Mouse (Mus musculus): ENCODE data around the gene Ip6k3. TPM values are rescaled to one million over a fixed set of nuclear protein-coding genes. Genes with fewer than 3 reads are reported as not detected.

The Ip6k3 gene
- polyA plus RNA-seq, 1 experiment from 2014 or later: 0.07 TPM

DNA sequence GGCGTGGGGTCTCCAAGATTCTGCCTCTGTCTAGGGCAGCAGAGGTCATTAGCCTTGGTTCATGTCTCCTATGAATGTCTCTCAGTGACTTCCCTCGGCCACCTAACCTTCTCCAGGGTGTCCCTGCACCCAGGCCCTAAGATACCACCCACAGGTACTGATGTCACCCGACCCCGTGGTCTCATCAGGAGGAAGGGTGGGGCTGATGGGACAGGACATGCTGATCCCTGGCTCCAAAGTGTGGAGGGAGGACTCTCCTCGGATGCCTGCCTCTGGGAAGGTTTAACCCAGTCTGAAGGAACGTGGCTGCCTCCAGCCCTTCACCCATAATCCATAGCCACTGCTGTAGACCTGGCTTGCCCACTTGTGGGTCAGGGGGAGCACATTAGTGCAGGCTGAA, 694 bp downstream of the Ip6k3 start:
- H3K27me3 ChIP-seq: no peaks in the 10 kb centered on the region
- no peak for ATAC-seq (ENCODE audit: borderline replicate concordance, extremely low read depth, low FRiP score, low TSS enrichment)
- no peak overlapping the region for H3K9ac ChIP-seq
- no peaks in the 10 kb centered on the region for H3K36me3 ChIP-seq
- H3K4me1 ChIP-seq: no peaks in the 10 kb centered on the region
- no peaks in the 10 kb centered on the region for H3K9me3 ChIP-seq
- H3K4me3 ChIP-seq: no peak overlapping the region
- H3K4me2 ChIP-seq: no peak overlapping the region
- 64% methylated on average over 6 of the region's 6 CpGs for WGBS
- no peak overlapping the region for H3K27ac ChIP-seq

DNA sequence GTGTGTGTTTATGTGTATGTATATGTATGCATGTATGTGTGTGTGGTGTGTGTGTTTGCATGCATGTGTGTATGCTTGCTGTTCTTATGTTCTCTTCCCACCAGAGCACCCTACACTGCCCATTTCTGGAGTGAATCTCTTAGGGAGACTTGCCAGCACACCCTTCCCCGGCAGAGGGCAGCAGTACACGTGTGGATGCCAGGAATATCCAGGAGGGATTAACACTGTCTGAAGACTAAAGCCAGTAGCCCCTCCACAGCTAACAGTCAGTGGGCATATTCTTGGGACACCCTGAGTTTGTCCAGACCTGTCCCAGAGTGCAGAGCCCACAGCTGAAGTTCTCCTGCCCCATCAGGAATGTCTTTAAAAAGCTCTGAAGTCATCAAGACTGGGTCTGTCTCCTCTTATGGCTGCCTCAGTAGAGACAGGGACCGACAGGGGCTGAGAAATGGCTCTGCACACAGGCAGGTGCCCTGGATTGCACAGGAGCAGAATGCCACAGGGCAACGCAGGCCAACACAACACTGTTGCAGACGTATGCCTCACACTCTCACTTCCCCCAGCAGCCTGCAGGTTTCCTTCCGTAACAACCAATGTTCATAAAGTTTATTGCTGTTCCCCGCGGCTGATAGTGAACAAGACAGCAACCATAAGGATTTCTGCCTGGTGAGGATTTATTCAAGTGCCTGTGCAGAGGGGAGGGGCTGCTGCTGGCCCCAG, 2.4 kb downstream of the Ip6k3 start:
- Histone ChIP-seq H3K36me3 (no peaks in the 10 kb centered on the region), H3K27me3 (no peaks in the 10 kb centered on the region), H3K4me2 (no peak overlapping the region), H3K27ac (no peak overlapping the region), H3K9ac (no peak overlapping the region), H3K9me3 (no peaks in the 10 kb centered on the region), H3K4me3 (no peak overlapping the region), H3K4me1 (no peaks in the 10 kb centered on the region)
- ATAC-seq (ENCODE audit: borderline replicate concordance, extremely low read depth, low FRiP score, low TSS enrichment): no peak
- WGBS: 55% methylated on average over 8 of the region's 8 CpGs

DNA sequence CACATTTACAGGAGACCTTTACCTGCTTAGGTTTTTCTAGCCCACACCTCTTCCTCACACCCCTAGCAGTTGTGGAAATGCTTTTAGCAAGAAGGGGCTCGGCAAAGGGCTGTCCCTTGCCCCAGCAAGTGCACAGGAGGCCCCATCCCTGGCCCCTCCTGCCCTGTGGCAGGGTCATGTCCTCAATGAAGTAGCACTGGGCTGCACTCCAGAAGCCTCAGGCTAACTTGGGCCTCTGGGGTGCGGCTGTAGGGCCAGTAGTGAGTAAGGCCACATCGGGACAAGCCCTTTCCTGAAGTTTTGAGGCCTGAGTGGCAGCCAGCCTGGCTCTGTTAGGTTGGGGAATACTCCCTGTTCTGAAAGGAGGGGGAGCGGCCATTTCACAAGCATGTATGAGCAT, 6.7 kb downstream of the Ip6k3 start:
- no peak overlapping the region for H3K4me3 ChIP-seq
- H3K4me2 ChIP-seq: no peak overlapping the region
- no peak for ATAC-seq (ENCODE audit: borderline replicate concordance, extremely low read depth, low FRiP score, low TSS enrichment)
- H3K27me3 ChIP-seq: no peaks in the 10 kb centered on the region
- no peaks in the 10 kb centered on the region for H3K9me3 ChIP-seq
- no peak overlapping the region for H3K27ac ChIP-seq
- no peaks in the 10 kb centered on the region for H3K4me1 ChIP-seq
- no peak overlapping the region for H3K9ac ChIP-seq
- WGBS: 56% methylated on average over 4 of the region's 4 CpGs
- H3K36me3 ChIP-seq: no peaks in the 10 kb centered on the region

DNA sequence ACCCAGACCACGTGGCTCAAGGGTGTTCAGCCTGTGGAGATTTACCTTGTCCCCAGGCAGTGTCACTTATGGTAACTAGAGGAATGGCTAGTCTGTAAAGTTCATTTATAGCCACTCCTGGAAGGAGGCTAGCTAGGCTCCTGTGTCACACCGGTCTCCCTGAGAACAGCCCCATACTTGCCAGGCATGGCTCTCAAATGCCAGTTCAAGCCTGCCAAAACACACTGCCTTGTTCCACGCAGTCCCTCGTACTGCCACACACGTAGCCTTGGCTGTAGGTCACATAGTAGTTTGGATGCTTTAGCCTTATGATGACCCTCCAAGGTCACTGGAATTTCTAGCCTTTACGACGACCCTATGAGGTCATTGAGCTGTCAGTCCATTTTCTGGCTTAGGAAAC, 8.4 kb downstream of the Ip6k3 start:
- Histone ChIP-seq H3K4me1 (peaks cover 2% of the 10 kb centered on the region; the same call in 1 of the 2 replicates), H3K9me3 (no peaks in the 10 kb centered on the region), H3K27me3 (no peaks in the 10 kb centered on the region), H3K4me3 (no peak overlapping the region), H3K9ac (no peak overlapping the region), H3K4me2 (no peak overlapping the region), H3K27ac (no peak overlapping the region), H3K36me3 (no peaks in the 10 kb centered on the region)
- 67% methylated on average over 7 of the region's 7 CpGs for WGBS
- ATAC-seq (ENCODE audit: borderline replicate concordance, extremely low read depth, low FRiP score, low TSS enrichment): no peak

DNA sequence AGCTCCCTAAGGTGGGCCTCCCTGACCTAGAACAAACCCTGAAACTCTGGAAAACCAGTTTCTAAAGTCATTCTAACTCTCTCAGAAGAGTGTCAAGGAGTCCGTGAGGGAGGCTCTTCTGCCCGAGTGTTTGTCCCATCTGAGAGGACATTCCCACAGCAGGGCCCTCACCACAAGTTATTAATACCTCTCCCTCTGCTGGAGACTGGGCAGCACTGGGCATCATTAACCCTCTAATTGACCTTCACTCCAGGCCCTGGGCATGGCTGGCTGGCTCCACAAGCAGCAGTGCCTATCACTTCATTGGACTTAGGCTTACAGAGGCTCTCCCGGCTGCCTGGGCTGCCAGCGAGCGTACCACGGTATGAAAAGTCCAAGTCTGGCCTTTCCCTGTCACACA, 9.2 kb downstream of the Ip6k3 start:
- Histone ChIP-seq H3K4me2 (no peak overlapping the region), H3K4me1 (peaks cover 10% of the 10 kb centered on the region; the same call in 1 of the 2 replicates), H3K27ac (no peak overlapping the region), H3K9ac (no peak overlapping the region), H3K27me3 (no peaks in the 10 kb centered on the region), H3K4me3 (no peak overlapping the region), H3K36me3 (no peaks in the 10 kb centered on the region), H3K9me3 (no peaks in the 10 kb centered on the region)
- ATAC-seq (ENCODE audit: borderline replicate concordance, extremely low read depth, low FRiP score, low TSS enrichment): no peak
- 81% methylated on average over 6 of the region's 6 CpGs for WGBS

DNA sequence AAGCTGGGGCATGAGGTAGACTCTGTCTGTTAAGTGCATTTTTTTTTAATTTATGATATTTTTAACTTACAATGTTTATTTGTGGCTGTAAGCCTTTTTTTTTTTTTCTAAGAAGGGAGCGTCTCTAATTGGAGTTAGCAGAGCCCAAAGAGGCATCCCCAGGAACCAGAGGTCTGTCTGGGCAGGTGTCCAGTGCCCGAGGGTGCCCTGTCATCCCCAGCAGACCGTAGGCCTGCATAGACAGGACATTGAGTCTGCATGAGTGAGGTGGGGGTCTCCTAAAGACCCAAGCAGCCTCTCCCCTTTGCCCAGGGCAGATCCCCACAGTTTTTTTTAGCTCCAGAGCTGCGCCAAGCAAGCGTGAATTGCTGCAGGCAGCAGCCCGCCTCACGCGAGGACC, 11.8 kb downstream of the Ip6k3 start:
- WGBS: 73% methylated on average over 8 of the region's 8 CpGs
- no peak overlapping the region for H3K27ac ChIP-seq
- no peak for ATAC-seq (ENCODE audit: borderline replicate concordance, extremely low read depth, low FRiP score, low TSS enrichment)
- no peaks in the 10 kb centered on the region for H3K36me3 ChIP-seq
- H3K4me2 ChIP-seq: no peak overlapping the region
- peaks cover 13% of the 10 kb centered on the region; the same call in 1 of the 2 replicates for H3K4me1 ChIP-seq
- no peaks in the 10 kb centered on the region for H3K9me3 ChIP-seq
- H3K9ac ChIP-seq: no peak overlapping the region
- H3K27me3 ChIP-seq: no peaks in the 10 kb centered on the region
- no peak overlapping the region for H3K4me3 ChIP-seq

DNA sequence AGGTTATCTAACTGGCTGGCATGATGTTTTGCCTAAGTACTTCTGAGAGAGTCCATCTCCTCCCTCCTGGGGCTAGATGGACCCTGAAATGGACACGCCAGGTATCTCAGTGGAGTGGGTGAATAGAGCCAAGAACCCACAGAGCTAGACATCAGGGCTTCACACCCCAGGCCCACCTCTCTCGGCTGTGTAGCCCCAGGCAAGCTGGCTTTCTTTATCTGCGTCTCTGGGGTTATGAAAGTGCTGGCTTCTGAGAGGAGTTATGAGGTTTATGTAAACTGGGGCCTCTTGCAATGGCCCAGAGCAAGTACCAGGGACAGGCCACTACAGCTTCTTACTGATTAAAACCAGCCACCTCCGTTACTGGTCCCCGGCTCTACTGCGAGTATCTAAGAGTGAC, 12.7 kb downstream of the Ip6k3 start:
- 65% methylated on average over 6 of the region's 6 CpGs for WGBS
- no peaks in the 10 kb centered on the region for H3K36me3 ChIP-seq
- H3K4me3 ChIP-seq: no peak overlapping the region
- no peak overlapping the region for H3K4me2 ChIP-seq
- H3K9ac ChIP-seq: no peak overlapping the region
- no peaks in the 10 kb centered on the region for H3K9me3 ChIP-seq
- H3K27ac ChIP-seq: no peak overlapping the region
- no peak for ATAC-seq (ENCODE audit: borderline replicate concordance, extremely low read depth, low FRiP score, low TSS enrichment)
- H3K27me3 ChIP-seq: no peaks in the 10 kb centered on the region
- H3K4me1 ChIP-seq: peaks cover 13% of the 10 kb centered on the region; the same call in 1 of the 2 replicates

DNA sequence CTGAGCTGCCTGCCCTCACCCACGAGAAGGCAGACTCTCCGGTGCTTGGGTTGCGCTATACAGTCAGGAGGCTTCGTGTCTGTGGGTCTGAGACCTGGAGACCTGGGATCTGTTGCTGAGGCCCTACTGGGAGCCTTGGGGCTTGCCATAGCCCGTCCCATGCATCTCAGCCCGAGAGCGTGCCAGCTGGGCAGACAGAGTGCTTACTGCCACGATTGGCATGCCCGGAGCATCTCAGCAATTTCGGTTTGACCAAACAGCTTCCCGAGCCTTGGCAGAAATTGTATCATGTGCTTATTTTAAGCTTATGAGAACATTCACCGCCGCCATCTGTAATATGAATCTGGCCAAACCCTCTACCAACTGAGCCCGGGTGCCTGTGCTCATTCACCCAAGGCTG, 13.3 kb downstream of the Ip6k3 start:
- no peak overlapping the region for H3K9ac ChIP-seq
- 86% methylated on average over 14 of the region's 14 CpGs for WGBS
- H3K4me2 ChIP-seq: no peak overlapping the region
- H3K9me3 ChIP-seq: no peaks in the 10 kb centered on the region
- no peak for ATAC-seq (ENCODE audit: borderline replicate concordance, extremely low read depth, low FRiP score, low TSS enrichment)
- no peak overlapping the region for H3K4me3 ChIP-seq
- H3K27me3 ChIP-seq: no peaks in the 10 kb centered on the region
- H3K36me3 ChIP-seq: no peaks in the 10 kb centered on the region
- H3K27ac ChIP-seq: no peak overlapping the region
- peaks cover 13% of the 10 kb centered on the region; the same call in 1 of the 2 replicates for H3K4me1 ChIP-seq

DNA sequence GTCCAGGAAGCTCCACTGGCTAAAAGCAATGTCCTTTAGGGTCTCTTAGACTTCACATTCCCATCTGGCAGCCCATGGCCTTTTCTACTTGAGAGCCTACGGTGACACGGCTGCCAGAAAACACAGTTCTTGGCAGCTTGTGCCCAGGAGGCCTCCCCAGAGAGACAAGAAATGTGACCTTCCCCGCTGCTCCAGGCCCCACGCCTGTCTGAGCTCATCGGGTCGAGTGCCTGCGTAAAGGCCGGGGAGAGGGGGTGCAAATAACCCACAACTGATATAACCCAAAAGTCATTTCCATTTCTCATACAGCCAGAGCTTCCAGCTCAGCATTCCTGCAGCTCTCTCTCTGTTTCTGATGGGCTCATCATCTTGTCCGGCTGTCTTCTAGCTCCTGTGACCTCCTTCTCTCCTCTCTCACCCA, 13.8 kb downstream of the Ip6k3 start:
- Histone ChIP-seq H3K27me3 (no peaks in the 10 kb centered on the region), H3K36me3 (no peaks in the 10 kb centered on the region), H3K9ac (no peak overlapping the region), H3K27ac (no peak overlapping the region), H3K9me3 (no peaks in the 10 kb centered on the region), H3K4me2 (no peak overlapping the region), H3K4me1 (peaks cover 13% of the 10 kb centered on the region; the same call in 1 of the 2 replicates), H3K4me3 (no peak overlapping the region)
- 36% methylated on average over 9 of the region's 9 CpGs for WGBS
- ATAC-seq (ENCODE audit: borderline replicate concordance, extremely low read depth, low FRiP score, low TSS enrichment): no peak

DNA sequence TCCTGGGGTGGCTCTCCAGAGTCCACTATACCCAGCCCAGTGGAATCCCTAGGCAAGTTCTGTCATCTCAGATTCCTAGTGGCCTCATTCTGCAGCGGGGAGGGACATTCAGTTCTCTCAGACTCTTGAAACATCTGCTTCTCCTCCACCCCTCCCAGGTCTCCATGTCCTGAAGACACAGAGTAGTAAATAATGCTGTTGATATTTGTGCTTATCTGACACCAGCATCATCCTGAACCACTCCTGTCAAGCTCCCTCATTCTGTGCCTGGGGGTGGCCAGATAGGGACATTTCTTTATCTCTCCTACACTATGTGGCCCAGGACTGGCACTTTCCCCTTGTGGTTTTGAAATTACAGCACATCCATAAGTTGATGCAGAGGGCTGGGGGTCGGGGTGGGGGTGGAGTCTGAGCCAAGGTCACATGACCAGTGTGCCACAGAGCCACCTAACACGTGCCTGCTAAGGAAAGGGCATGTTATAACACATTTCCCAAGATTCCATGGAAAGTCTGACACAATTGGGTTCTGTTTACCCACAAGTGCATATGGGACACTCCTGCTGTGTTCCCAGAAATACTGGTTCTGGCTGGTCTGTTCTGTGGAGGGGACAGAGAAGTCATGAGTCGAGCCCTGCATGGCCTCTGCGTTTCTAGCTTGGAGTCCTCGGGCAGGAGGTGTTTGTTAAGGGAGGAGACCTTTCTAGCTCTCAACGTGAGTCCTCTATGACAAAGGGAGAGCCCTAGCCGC, 14.4 kb downstream of the Ip6k3 start:
- no peaks in the 10 kb centered on the region for H3K36me3 ChIP-seq
- peaks cover 13% of the 10 kb centered on the region; the same call in 1 of the 2 replicates for H3K4me1 ChIP-seq
- no peak overlapping the region for H3K4me2 ChIP-seq
- WGBS: 41% methylated on average over 8 of the region's 8 CpGs
- no peaks in the 10 kb centered on the region for H3K9me3 ChIP-seq
- H3K9ac ChIP-seq: no peak overlapping the region
- H3K27me3 ChIP-seq: no peaks in the 10 kb centered on the region
- H3K4me3 ChIP-seq: no peak overlapping the region
- ATAC-seq (ENCODE audit: borderline replicate concordance, extremely low read depth, low FRiP score, low TSS enrichment): no peak; the same call in 1 of the 2 replicates
- no peak overlapping the region for H3K27ac ChIP-seq

DNA sequence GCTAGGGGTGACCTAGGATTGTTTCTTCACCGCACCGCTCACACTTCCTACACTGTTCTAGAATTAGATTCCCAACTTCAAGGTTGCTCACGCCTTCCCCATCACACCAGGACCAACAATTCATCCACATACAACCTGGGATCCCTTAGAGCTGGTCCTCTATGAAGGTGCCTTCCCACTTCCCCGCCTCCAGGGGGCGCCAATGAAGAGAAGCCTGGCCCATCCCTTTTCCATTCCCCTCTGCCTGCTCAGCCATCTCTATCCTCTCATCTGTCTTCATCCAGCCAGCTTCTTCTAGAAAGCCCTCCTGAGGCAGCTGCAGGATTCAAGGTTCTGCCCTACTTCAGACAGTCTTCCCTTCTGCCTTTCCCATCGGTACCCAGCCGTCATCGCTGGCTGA, 16.2 kb downstream of the Ip6k3 start:
- H3K36me3 ChIP-seq: no peaks in the 10 kb centered on the region
- no peak overlapping the region for H3K4me2 ChIP-seq
- WGBS: 72% methylated on average over 8 of the region's 8 CpGs
- no peak overlapping the region for H3K4me3 ChIP-seq
- H3K27me3 ChIP-seq: no peaks in the 10 kb centered on the region
- no peak for ATAC-seq (ENCODE audit: borderline replicate concordance, extremely low read depth, low FRiP score, low TSS enrichment)
- no peaks in the 10 kb centered on the region for H3K9me3 ChIP-seq
- no peak overlapping the region for H3K27ac ChIP-seq
- peaks cover 17% of the 10 kb centered on the region; the same call in 1 of the 2 replicates for H3K4me1 ChIP-seq
- H3K9ac ChIP-seq: no peak overlapping the region

DNA sequence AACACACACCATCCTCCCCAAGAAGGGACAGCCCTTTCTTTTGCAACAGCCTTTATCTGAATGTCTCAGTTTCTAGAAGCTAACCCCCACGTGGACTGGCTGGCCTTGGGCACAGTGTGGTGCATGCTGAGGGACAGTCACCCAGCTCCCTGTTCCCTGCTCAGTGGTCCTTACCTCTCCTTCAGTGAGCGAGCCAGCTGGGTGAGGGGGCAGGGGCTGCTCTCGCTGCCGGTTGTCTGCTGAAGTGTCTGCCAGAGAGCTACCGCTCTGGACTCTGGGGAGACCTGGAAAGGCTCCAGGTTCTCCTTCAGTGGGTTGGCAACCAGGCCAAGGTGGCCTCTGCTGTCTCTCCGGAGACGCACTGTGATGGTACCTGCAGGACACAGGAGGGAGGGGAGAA, 16.7 kb downstream of the Ip6k3 start:
- H3K27me3 ChIP-seq: no peaks in the 10 kb centered on the region
- peaks cover 17% of the 10 kb centered on the region; the same call in 1 of the 2 replicates for H3K4me1 ChIP-seq
- no peak overlapping the region for H3K27ac ChIP-seq
- H3K9ac ChIP-seq: no peak overlapping the region
- H3K4me3 ChIP-seq: no peak overlapping the region
- 44% methylated on average over 7 of the region's 7 CpGs for WGBS
- ATAC-seq (ENCODE audit: borderline replicate concordance, extremely low read depth, low FRiP score, low TSS enrichment): no peak
- H3K36me3 ChIP-seq: no peaks in the 10 kb centered on the region
- no peaks in the 10 kb centered on the region for H3K9me3 ChIP-seq
- H3K4me2 ChIP-seq: no peak overlapping the region
